Mouse (Mus musculus) liver, postnatal 0 days (tissue): ENCODE results near the gene Pabpn1l.

Experiments
- CTCF ChIP-seq: sonication (generic); IDR thresholded peaks from 2 replicates; pipeline ENCODE4 v1.5.1; 2016; ENCODE audit warnings: antibody characterized with exemption, low read depth
- EP300 ChIP-seq: IDR thresholded peaks from 2 replicates; pipeline ENCODE4 v1.6.1; 2016; ENCODE audit warnings: antibody characterized with exemption, low read depth, mild to moderate bottlenecking

- no peak for TF ChIP-seq EP300
- no peak for TF ChIP-seq CTCF
Measured at GRCm38 (mm10) chr8:122663106-122663505, 40.6 kb upstream of the Pabpn1l start.
